Mouse (Mus musculus) heart, embryonic 15.5 days (tissue): ENCODE data around the gene Mff. TPM values are rescaled to one million over a fixed set of nuclear protein-coding genes. Genes with fewer than 3 reads are reported as not detected.

Experiments
- ATAC-seq: fragments of 200-750 bp; cut with Nextera tagmentation; replicated peaks from 2 replicates; pipeline ENCODE4 v1.8.0; 2017; ENCODE audit warnings: low read depth, moderate TSS enrichment; ENCODE audit not compliant: insufficient number of reproducible peaks, insufficient read depth, low FRiP score
- H3K27ac ChIP-seq: fragments of 300-500 bp; sonication (generic); 2 replicates; pipeline ENCODE4 v1.5.1; 2015; ENCODE audit warnings: mild to moderate bottlenecking, inconsistent platforms
- H3K27me3 ChIP-seq: fragments of 300-500 bp; sonication (generic); 2 replicates; pipeline ENCODE4 v1.6.1; 2015; ENCODE audit warnings: inconsistent platforms
- H3K36me3 ChIP-seq: fragments of 300-500 bp; sonication (generic); 2 replicates; pipeline ENCODE4 v1.6.1; 2015; ENCODE audit warnings: mild to moderate bottlenecking, inconsistent platforms
- H3K4me1 ChIP-seq: fragments of 300-500 bp; sonication (generic); replicated peaks from 2 replicates; pipeline ENCODE4 v1.6.1; 2015; ENCODE audit warnings: inconsistent platforms
- H3K4me2 ChIP-seq: fragments of 300-500 bp; sonication (generic); 2 replicates; pipeline ENCODE4 v1.6.1; 2015; ENCODE audit warnings: inconsistent platforms, mild to moderate bottlenecking, moderate library complexity
- H3K4me3 ChIP-seq: fragments of 300-500 bp; sonication (generic); 2 replicates; pipeline ENCODE4 v1.5.1; 2015; ENCODE audit warnings: mild to moderate bottlenecking, inconsistent platforms
- H3K9ac ChIP-seq: fragments of 300-500 bp; sonication (generic); 2 replicates; pipeline ENCODE4 v1.6.1; 2015; ENCODE audit warnings: mild to moderate bottlenecking, inconsistent platforms
- H3K9me3 ChIP-seq: fragments of 300-500 bp; sonication (generic); replicated peaks from 2 replicates; pipeline ENCODE4 v1.6.1; 2016; ENCODE audit warnings: inconsistent platforms
- WGBS: fragments of 180-500 bp; shearing (Covaris S2); methylation state at CpG from one replicate; pipeline ENCODE4 v1.1.7; 2015; ENCODE audit warnings: mixed read lengths; 5-methylcytosine and 5-hydroxymethylcytosine counted together
- polyA plus RNA-seq: library from polyadenylated mRNA; unstranded; fragments of >200 nt; fragmentation: Nextera tagmentation; extraction: Ambion mirVana; gene quantifications from 2 replicates; pipeline ENCODE4 v1.2.1, GENCODE M21; 2015

Gene Mff
- polyA plus RNA-seq, result 205 and 234 TPM in 2 replicates

DNA sequence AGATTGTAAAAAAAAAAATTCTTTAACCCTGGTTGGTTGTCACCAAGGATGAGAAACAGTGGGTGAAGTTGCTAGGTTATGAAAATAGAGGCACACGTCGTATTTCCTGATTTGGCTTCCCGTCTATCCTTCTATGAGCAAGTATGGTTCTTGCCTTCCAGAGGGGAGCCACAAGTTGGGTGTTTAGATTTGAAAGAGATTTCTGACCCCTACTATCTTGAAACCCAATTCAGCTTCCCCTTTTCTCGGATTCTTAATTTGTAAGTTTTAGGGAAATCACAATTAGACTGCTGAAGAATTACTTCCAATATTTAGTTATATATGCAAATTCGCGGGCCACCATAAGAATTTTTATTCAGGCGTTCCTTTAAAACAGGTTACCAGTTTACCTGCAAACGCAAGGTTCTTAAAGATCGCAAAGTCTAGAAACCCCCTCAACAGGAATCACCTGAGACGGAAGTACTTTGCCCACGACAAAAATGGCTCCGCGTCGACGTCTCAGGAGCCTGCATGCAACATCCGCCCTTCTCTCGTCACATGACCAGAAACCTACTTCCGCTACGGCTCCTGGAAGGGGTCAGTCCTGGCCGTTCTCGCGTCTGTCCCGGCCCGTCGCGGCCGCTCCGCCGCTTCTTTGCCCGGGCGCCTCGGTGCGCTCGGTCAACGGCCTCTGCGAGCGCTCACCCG, at the start of gene Mff:
Gene Mff, plus strand, starts transcription at position 552 of the 687 bp plus-strand sequence.
- H3K4me3 ChIP-seq, result peak within 1 kb of the TSS; percentile 83
- H3K9me3 ChIP-seq, result no peaks in the 10 kb centered on the region
- H3K27me3 ChIP-seq, result peaks cover 20% of the 10 kb centered on the region
- peaks cover 11% of the 10 kb centered on the region for H3K36me3 ChIP-seq
- peak; percentile 97 for ATAC-seq
- peak within 1 kb of the TSS; percentile 81 for H3K27ac ChIP-seq
- H3K9ac ChIP-seq, result peak within 1 kb of the TSS; percentile 95
- H3K4me2 ChIP-seq, result peak within 1 kb of the TSS; percentile 85
- WGBS, result 9% methylated on average over 38 of the region's 38 CpGs
- peaks cover 9% of the 10 kb centered on the region for H3K4me1 ChIP-seq

DNA sequence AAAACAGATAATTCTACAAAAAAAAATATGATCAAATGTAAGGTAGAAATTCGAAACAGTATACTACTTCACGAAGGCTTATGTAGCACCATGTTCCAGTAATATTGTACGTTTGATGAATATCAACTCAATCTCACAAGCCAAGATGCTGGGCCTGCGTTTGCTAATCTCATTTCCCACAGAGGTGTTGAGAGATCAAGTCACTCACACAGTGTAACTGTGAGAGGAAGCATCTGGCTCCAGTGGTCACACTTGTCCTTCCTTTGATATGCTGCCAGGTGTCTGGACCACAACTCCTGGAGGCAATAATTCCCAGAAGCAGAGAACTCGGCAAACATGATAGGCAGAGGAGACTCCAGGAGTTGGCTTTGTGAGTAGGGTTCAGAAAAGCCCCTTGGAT, 38.4 kb upstream of the Mff start:
- H3K36me3 ChIP-seq, result no peaks in the 10 kb centered on the region
- H3K27me3 ChIP-seq, result no peaks in the 10 kb centered on the region
- no peaks in the 10 kb centered on the region for H3K4me1 ChIP-seq
- H3K4me3 ChIP-seq, result no peak overlapping the region
- no peak overlapping the region for H3K27ac ChIP-seq
- 46% methylated on average over 5 of the region's 5 CpGs for WGBS
- ATAC-seq, result no peak
- no peak overlapping the region for H3K9ac ChIP-seq
- no peaks in the 10 kb centered on the region for H3K9me3 ChIP-seq
- no peak overlapping the region for H3K4me2 ChIP-seq

DNA sequence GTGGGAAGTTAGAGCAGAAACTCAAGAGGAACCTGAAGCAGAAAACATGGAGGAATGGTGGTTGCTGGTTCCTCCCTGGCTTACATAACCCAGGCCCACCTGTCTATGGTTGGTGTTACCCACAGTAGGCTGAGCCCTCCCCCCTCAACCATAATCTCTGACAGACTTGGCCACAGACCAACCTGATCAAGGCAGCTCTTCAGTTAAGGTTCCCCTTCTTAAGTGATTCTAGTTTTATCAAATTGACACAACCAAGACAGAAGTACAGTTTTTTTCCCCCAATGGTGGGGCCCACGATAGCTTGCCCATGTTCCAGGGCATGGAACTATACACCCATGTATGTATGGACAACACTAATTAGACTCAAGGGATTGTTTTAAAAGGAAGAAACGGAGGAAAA, 37.8 kb upstream of the Mff start:
- H3K36me3 ChIP-seq, result no peaks in the 10 kb centered on the region
- H3K4me1 ChIP-seq, result no peaks in the 10 kb centered on the region
- no peaks in the 10 kb centered on the region for H3K9me3 ChIP-seq
- no peak overlapping the region for H3K9ac ChIP-seq
- H3K4me2 ChIP-seq, result no peak overlapping the region
- H3K27me3 ChIP-seq, result no peaks in the 10 kb centered on the region
- 73% methylated on average over 2 of the region's 2 CpGs for WGBS
- no peak for ATAC-seq
- H3K4me3 ChIP-seq, result no peak overlapping the region
- H3K27ac ChIP-seq, result no peak overlapping the region

DNA sequence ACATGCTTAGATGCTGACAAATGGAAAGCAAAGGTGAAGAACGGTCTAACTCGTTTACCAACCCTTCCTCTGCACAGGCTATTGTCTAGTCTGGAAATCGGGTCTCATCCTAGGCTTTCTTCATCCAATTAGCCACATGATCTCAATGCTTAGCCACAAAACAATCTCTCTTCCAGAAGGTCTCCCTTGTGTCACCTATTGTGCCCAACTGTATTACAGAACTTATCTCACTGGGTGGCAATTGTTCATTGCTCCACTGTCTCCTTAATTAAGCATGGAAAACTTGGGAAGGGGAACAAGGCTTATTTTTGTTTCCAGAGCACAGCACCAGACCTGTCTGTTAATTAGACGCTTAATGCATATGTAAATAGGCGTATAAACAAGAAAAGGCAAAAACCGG, 36.8 kb upstream of the Mff start:
- H3K27me3 ChIP-seq, result no peaks in the 10 kb centered on the region
- H3K27ac ChIP-seq, result no peak overlapping the region
- no peak for ATAC-seq
- no peak overlapping the region for H3K4me2 ChIP-seq
- no peaks in the 10 kb centered on the region for H3K4me1 ChIP-seq
- H3K9ac ChIP-seq, result no peak overlapping the region
- WGBS, result 85% methylated on average over 6 of the region's 6 CpGs
- no peak overlapping the region for H3K4me3 ChIP-seq
- no peaks in the 10 kb centered on the region for H3K36me3 ChIP-seq
- H3K9me3 ChIP-seq, result no peaks in the 10 kb centered on the region

DNA sequence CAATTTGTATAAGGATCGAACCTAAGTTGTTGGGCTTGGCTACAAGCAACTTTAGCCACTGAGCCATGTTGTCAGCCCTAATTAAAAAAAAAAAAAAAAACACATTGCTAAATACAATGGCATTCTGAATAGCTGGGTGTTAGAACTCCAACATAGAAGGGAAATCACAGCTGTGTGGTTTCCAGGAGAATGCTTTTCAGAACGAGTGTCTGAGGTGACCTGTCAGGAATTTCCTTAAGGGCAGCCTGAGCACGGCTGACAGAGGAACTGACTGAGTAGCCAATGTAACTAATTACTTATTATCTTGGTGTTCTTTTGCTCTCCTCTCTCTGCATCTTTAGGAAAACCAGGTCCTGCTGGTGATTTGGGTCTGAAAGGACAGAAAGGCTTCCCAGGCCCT, 28.8 kb upstream of the Mff start:
- Histone ChIP-seq H3K36me3 (no peaks in the 10 kb centered on the region), H3K4me1 (no peaks in the 10 kb centered on the region), H3K4me3 (no peak overlapping the region), H3K4me2 (no peak overlapping the region), H3K9ac (no peak overlapping the region), H3K27me3 (no peaks in the 10 kb centered on the region), H3K9me3 (no peaks in the 10 kb centered on the region), H3K27ac (no peak overlapping the region)
- WGBS, result 40% methylated on average over 3 of the region's 3 CpGs
- ATAC-seq, result no peak

DNA sequence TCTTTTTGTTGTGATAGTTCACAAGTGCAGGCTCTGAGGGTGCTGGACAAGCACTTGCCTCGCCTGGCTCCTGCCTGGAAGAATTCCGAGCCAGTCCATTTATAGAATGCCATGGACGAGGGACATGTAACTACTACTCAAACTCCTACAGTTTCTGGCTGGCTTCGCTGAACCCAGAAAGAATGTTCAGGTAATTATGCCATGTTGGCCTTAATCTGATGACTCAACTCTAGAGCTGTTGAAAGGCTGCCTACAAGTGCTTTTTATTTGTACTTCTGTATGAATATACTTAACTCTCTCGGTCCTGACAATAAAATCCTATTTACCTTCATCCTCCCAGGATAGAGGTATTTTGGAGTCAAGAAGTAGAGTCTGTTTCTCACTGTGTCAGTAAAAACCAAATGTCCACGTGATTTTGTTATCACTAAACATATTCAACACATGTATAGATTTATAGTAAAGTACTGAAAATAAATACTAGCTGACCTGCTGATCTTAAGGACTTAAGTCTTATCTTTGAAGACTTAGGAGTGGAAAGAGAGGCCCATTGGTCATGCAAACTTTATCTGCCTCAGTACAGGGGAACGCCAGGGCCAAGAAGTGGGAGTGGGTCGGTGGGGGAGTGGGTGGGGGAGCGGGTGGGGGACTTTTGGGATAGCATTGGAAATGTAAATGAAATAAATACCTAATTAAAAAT, 6.7 kb upstream of the Mff start:
- Histone ChIP-seq H3K4me1 (no peaks in the 10 kb centered on the region), H3K36me3 (no peaks in the 10 kb centered on the region), H3K4me3 (no peak overlapping the region), H3K27ac (no peak overlapping the region), H3K27me3 (peaks cover 13% of the 10 kb centered on the region), H3K9me3 (no peaks in the 10 kb centered on the region), H3K4me2 (no peak overlapping the region), H3K9ac (no peak overlapping the region)
- 55% methylated on average over 9 of the region's 9 CpGs for WGBS
- ATAC-seq, result no peak

DNA sequence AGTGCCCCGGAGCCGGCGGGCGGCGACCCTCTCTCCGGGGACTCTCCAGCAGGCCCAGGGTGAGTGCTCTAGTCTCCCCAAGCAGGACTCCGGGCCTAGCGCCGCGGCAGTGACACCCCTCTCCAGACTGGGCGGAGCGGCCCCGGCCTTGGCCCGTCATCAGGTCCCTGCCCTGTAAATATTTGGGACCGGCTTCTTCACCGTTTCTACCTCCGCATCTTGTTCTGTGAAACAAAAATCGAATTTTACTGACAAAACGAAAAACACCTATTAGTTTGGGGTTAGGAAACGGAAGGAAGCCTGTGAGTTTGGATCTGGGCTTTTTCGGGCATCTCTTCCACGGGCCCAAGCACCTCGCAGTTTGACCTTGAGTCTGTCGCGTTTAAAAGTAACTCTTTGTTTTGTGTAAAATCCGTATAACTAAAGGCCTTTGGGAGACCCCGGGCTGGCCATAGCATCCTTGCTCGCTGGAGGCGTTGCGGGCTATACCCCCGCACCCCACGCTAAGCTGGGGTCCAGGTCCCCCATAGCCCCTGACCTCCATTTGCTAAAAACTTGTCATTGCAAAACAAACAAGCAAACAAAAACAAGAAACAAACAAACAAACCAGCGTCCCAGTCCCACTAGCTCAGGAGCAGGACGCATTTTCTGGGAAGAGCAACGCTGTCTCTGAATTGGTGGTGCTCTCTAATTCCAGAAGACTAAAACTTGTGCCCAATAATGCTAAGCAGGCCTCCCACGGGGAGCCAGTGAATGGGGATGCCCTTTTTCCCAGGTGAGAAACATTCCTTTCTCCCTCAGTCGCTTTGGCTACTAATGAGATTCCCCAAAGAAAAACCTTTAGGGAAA, 560 bp downstream of the Mff start:
- no peaks in the 10 kb centered on the region for H3K9me3 ChIP-seq
- H3K4me2 ChIP-seq, result peak overlapping the region; percentile 85
- peak overlapping the region; percentile 81 for H3K27ac ChIP-seq
- H3K4me3 ChIP-seq, result peak overlapping the region; percentile 83
- WGBS, result under 1% methylated on average over 37 of the region's 37 CpGs
- ATAC-seq, result peak; percentile 96
- peaks cover 20% of the 10 kb centered on the region for H3K27me3 ChIP-seq
- H3K4me1 ChIP-seq, result peaks cover 9% of the 10 kb centered on the region
- peak overlapping the region; percentile 95 for H3K9ac ChIP-seq
- H3K36me3 ChIP-seq, result peaks cover 18% of the 10 kb centered on the region

DNA sequence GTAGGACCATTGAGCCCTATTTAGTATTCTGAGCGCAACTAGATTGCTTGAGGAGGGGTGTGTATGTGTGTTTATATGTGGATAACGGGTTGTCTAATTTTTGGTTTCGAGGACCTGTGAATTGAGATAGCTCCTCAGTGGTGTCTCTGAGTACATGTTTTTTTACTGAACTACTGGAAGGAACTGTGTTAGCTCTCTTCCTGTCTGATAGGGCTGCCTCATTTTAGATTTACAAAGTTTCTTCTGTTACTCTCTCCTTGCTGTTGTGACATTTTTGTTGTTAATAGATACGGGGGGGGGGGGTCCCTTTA, 1.1 kb downstream of the Mff start:
- H3K4me2 ChIP-seq, result peak overlapping the region; percentile 85
- peaks cover 23% of the 10 kb centered on the region for H3K36me3 ChIP-seq
- no peaks in the 10 kb centered on the region for H3K9me3 ChIP-seq
- peak overlapping the region; percentile 83 for H3K4me3 ChIP-seq
- peaks cover 9% of the 10 kb centered on the region for H3K4me1 ChIP-seq
- peak overlapping the region; percentile 95 for H3K9ac ChIP-seq
- H3K27me3 ChIP-seq, result peaks cover 20% of the 10 kb centered on the region
- ATAC-seq, result no peak
- no peak overlapping the region for H3K27ac ChIP-seq
- WGBS, result 42% methylated on average over 4 of the region's 4 CpGs

DNA sequence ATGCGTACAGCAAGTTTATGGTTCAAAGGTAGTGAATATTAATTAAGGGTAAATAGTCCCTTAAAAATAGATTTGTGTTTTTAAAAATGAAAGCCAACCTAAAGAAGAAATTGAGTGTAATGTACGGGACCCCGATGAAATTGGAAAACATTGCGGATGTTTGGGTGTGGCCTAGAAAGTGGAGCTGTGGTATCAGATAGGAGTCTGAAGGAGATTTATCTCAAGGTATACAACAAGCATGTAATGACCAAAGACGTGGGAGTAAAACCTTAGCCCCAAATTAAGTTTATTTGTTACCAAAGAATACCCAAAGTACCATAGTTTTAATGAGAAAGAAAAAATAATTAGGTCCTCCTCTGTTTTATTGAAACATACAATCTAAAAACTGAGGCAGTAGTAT, 1.8 kb downstream of the Mff start:
- Histone ChIP-seq H3K9me3 (no peaks in the 10 kb centered on the region), H3K36me3 (peaks cover 30% of the 10 kb centered on the region), H3K4me2 (peak overlapping the region; percentile 85; the same call in 1 of the 2 replicates), H3K4me3 (no peak overlapping the region), H3K27me3 (peaks cover 14% of the 10 kb centered on the region), H3K4me1 (peaks cover 9% of the 10 kb centered on the region), H3K27ac (no peak overlapping the region), H3K9ac (no peak overlapping the region)
- 83% methylated on average over 5 of the region's 5 CpGs for WGBS
- no peak for ATAC-seq

DNA sequence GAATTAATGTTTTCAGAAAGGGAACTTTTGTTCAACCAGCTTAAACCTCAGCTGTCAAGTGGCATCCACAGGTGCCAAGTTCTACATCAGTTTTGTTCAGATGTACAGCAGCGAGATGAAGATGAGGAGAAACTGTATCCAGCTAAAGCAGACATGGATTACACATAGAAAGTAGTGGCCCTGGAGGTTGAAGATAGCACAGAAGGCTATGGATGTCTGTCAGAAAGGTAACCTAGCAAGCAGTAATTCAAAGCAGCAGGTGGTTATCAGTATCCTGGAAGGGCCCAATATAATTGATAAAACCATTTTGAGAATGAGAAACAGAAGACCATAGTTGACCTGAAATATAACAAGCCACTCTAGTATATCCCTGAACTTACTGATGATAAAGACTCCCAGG, 8.7 kb downstream of the Mff start:
- Histone ChIP-seq H3K4me3 (no peak overlapping the region), H3K4me1 (no peaks in the 10 kb centered on the region), H3K9ac (no peak overlapping the region), H3K27ac (no peak overlapping the region), H3K9me3 (no peaks in the 10 kb centered on the region), H3K4me2 (no peak overlapping the region), H3K36me3 (peaks cover 73% of the 10 kb centered on the region), H3K27me3 (no peaks in the 10 kb centered on the region)
- no peak for ATAC-seq
- 95% methylated on average over 1 of the region's 1 CpGs for WGBS

DNA sequence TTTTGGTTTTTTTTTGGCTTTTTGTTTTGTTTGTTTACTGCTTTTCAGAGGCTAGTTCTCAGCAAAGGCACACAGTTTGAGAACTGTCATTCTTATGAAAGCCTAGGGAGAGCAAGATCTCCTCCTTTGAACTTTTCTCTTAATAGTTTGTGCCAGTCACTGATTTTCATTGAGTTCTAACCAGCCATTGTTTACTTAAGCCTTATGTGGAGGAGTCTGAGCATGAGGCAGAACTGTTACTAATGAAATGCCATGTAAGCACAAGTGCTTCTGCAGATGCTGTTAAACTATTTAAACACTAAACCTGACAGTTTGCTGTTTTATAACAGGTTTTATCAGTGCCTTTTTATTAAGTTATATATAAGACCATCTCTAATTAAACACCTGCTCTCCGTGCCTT, 13.4 kb downstream of the Mff start:
- Histone ChIP-seq H3K27ac (no peak overlapping the region), H3K4me2 (no peak overlapping the region), H3K4me3 (no peak overlapping the region), H3K36me3 (peaks cover 53% of the 10 kb centered on the region), H3K9ac (no peak overlapping the region), H3K4me1 (peaks cover 4% of the 10 kb centered on the region; the same call in 1 of the 2 replicates), H3K9me3 (no peaks in the 10 kb centered on the region), H3K27me3 (no peaks in the 10 kb centered on the region)
- WGBS, result 84% methylated on average over 1 of the region's 1 CpGs
- no peak for ATAC-seq
